Mouse (Mus musculus) thymus, adult 2 months (tissue): Measurements from ENCODE around the gene Usp16.

Experiments
- CTCF ChIP-seq: fragments of 200-500 bp; IDR thresholded peaks from 2 replicates; pipeline ENCODE4 v1.5.1; 2012; ENCODE audit warnings: mild to moderate bottlenecking, control low read depth, low read length, moderate library complexity, borderline replicate concordance; ENCODE audit not compliant: control insufficient read depth, poor library complexity, insufficient read depth; ENCODE audit errors: extremely low read depth
- POLR2A ChIP-seq: fragments of 200-500 bp; IDR thresholded peaks from 2 replicates; pipeline ENCODE4 v1.6.1; 2012; ENCODE audit warnings: mild to moderate bottlenecking, low read length, control low read depth, moderate library complexity; ENCODE audit not compliant: control insufficient read depth, poor library complexity, insufficient read depth; ENCODE audit errors: extremely low read depth

DNA sequence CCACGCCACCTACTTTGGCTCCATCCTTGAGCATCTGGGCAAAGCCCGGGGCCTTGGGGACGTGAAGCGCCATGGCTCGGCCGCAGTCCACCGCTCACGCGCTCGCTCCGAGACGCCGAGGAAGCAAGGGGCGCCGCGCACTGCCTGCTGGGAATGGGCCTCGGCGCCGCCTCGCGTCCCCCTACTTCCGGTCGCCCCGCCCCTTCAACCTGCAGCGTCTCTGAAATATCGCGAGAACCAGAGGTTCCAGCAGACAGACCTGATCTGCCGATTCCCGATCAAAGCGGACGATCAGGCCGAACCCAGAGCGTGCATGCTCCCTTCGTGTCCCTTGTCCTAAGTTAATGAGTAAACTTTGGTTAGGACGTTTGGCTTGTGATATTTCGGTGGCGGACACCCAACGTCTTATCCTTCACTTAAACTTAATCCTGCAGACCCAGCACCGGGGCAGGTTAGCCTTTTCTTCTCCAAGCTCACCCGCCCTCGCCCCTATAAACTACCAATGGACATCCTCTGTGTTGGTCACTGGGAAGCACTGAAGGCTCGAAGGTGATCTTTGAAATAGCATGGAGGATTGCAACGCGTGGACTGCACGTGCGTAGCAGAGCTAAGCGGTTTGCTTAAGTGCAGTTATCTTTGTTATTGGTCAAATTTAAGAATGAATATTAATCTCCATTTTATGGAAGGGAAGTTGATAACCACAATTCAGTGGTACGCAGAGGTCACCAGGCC, 41.4 kb downstream of the Usp16 start, which contains the start of gene Cct8:
- no peak for TF ChIP-seq CTCF
- TF ChIP-seq POLR2A: peak; percentile 67; the same call in 1 of the 2 replicates
